Mouse (Mus musculus): ENCODE results near the gene Peg10.
"Not testable (repeated sequence)": the region's sequence is repeated elsewhere in the genome, so short reads cannot be mapped to it uniquely, and the experiment has no call there.

Peg10 gene

GRCm38 (mm10) chr6:4748506-4748961, 1.4 kb downstream of the Peg10 start:
- DNase-seq (ENCODE audit: extremely low spot score, low read depth, low spot score), result no peak

GRCm38 (mm10) chr6:4749091-4749490, 2.0 kb downstream of the Peg10 start:
- DNase-seq (ENCODE audit: extremely low spot score, low read depth, low spot score), result no peak

- DNase-seq (ENCODE audit: extremely low spot score, low read depth, low spot score), result no peak
Observed at GRCm38 (mm10) chr6:4751355-4751754, 4.2 kb downstream of the Peg10 start.

GRCm38 (mm10) chr6:4754286-4754685, 7.2 kb downstream of the Peg10 start:
- DNase-seq (ENCODE audit: extremely low spot score, low read depth, low spot score), result no peak

GRCm38 (mm10) chr6:4754886-4755285, 7.8 kb downstream of the Peg10 start:
- DNase-seq (ENCODE audit: extremely low spot score, low read depth, low spot score), result no peak

GRCm38 (mm10) chr6:4761415-4762142, 14.5 kb downstream of the Peg10 start:
- DNase-seq (ENCODE audit: extremely low spot score, low read depth, low spot score), result not testable (repeated sequence)

- DNase-seq (ENCODE audit: extremely low spot score, low read depth, low spot score), result no peak
Observed at GRCm38 (mm10) chr6:4762252-4762651, 15.1 kb downstream of the Peg10 start.

GRCm38 (mm10) chr6:4796281-4796680, 49.2 kb downstream of the Peg10 start:
- no peak for DNase-seq (ENCODE audit: extremely low spot score, low read depth, low spot score)

GRCm38 (mm10) chr6:4797317-4797716, 50.2 kb downstream of the Peg10 start:
- DNase-seq (ENCODE audit: extremely low spot score, low read depth, low spot score), result not testable (repeated sequence)

GRCm38 (mm10) chr6:4798382-4798781, 51.3 kb downstream of the Peg10 start:
- DNase-seq (ENCODE audit: extremely low spot score, low read depth, low spot score), result no peak

- DNase-seq (ENCODE audit: extremely low spot score, low read depth, low spot score), result no peak
Observed at GRCm38 (mm10) chr6:4799359-4799758, 52.3 kb downstream of the Peg10 start.

- DNase-seq (ENCODE audit: extremely low spot score, low read depth, low spot score), result peak; percentile 47
Observed at GRCm38 (mm10) chr6:4806981-4807380, 59.9 kb downstream of the Peg10 start.
